Mouse (Mus musculus) heart, embryonic 14.5 days (tissue): ENCODE data around the gene Gpsm3. TPM values are rescaled to one million over a fixed set of nuclear protein-coding genes. Genes with fewer than 3 reads are reported as not detected.

ENCODE experiments used
- ATAC-seq: fragments of 200-750 bp; cut with Nextera tagmentation; 2 replicates; pipeline ENCODE4 v1.8.0; 2017; ENCODE audit warnings: low read depth, moderate TSS enrichment; ENCODE audit not compliant: insufficient number of reproducible peaks, insufficient read depth, low FRiP score
- H3K27ac ChIP-seq, 2 experiments: fragments of 200-500 bp in 1 of 2; fragments of 300-500 bp in 1 of 2; sonication (generic) in 1 of 2; replicated peaks in 1 of 2; 2 replicates each; pipeline ENCODE4 v1.5.1; 2012 to 2014; ENCODE audit warnings: low read depth in 2 of 2, low read length in 2 of 2, control low read depth in 1 of 2, mild to moderate bottlenecking in 1 of 2, mixed read lengths in 1 of 2; ENCODE audit not compliant: control insufficient read depth in 1 of 2, insufficient read depth in 1 of 2
- H3K27me3 ChIP-seq: fragments of 300-500 bp; sonication (generic); 2 replicates; pipeline ENCODE4 v1.6.1; 2014; ENCODE audit warnings: mild to moderate bottlenecking, low read length, control low read depth; ENCODE audit not compliant: control insufficient read depth, insufficient read depth
- H3K36me3 ChIP-seq: fragments of 300-500 bp; sonication (generic); 2 replicates; pipeline ENCODE4 v1.6.1; 2014; ENCODE audit warnings: mild to moderate bottlenecking, control low read depth, low read length, mixed read lengths; ENCODE audit not compliant: control insufficient read depth, insufficient read depth
- H3K4me1 ChIP-seq, 2 experiments: fragments of 200-500 bp in 1 of 2; fragments of 300-500 bp in 1 of 2; sonication (generic) in 1 of 2; 2 replicates each; pipeline ENCODE4 v1.6.1; 2012 to 2014; ENCODE audit warnings: low read length in 2 of 2, control low read depth in 1 of 2, mixed read lengths in 1 of 2; ENCODE audit not compliant: control insufficient read depth in 2 of 2, insufficient read depth in 2 of 2
- H3K4me2 ChIP-seq: fragments of 300-500 bp; sonication (generic); 2 replicates; pipeline ENCODE4 v1.6.1; 2014; ENCODE audit warnings: mild to moderate bottlenecking, low read length
- H3K4me3 ChIP-seq, 2 experiments: fragments of 200-500 bp in 1 of 2; fragments of 300-500 bp in 1 of 2; sonication (generic) in 1 of 2; 2 replicates each; pipeline ENCODE4 v1.5.1; 2012 to 2014; ENCODE audit warnings: low read length in 2 of 2, mild to moderate bottlenecking in 2 of 2, control low read depth in 1 of 2, low read depth in 1 of 2, moderate library complexity in 1 of 2; ENCODE audit not compliant: control insufficient read depth in 1 of 2, insufficient read depth in 1 of 2
- H3K9ac ChIP-seq: fragments of 300-500 bp; sonication (generic); 2 replicates; pipeline ENCODE4 v1.6.1; 2014; ENCODE audit warnings: mild to moderate bottlenecking, low read length
- H3K9me3 ChIP-seq: fragments of 300-500 bp; sonication (generic); 2 replicates; pipeline ENCODE4 v1.6.1; 2016; ENCODE audit warnings: low read length, control low read depth; ENCODE audit not compliant: control insufficient read depth
- WGBS: fragments of 180-500 bp; shearing (Covaris S2); extraction: QIAGEN DNeasy Blood & Tissue Kit; methylation state at CpG from one replicate; pipeline ENCODE4 v1.1.7; 2014; 5-methylcytosine and 5-hydroxymethylcytosine counted together
- polyA plus RNA-seq: library from polyadenylated mRNA; unstranded; fragments of >200 nt; fragmentation: Nextera tagmentation; extraction: Ambion mirVana; gene quantifications from 2 replicates; pipeline ENCODE4 v1.2.1, GENCODE M21; 2014

Gene Gpsm3
- polyA plus RNA-seq, 1 experiment from 2014 or later: 6.1 TPM

DNA sequence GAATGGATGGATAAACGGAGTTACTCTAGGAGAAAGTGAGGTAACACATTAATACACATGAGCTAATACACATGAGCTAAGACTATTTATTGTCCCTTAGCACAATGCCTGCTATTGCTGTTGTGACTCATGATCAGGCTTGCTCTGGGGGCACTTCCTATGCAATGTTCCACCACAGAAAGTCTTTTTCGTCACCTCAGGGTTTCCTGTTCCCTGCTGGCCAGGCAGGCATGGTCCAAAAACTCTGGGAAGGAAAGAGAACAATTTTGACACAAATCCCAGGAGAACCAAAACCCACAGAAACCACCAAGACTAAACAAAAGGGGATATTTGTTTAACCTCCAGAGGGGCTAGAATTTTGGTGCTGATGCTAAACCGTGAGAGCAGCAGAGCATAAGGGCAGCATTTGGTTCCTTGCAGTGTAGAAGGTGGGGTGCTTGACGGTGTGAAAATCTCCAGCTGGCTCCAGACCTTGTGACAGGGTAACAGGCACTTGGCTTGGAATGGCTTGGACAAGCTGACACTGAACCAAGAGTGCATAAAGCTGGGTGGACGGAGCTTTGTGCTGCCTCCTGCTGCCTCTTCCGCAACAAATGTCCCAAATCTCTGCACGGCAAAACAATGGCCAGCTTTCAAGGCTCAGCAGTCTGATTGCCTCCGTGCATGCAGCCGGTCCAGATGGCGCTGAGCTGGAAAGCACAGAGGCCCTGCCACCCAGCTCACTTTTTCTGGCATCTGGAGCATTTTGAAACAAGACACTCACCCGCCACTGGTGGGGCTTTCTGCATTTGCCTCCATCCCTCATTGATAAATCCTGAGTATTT, 51.4 kb downstream of the Gpsm3 start:
- Histone ChIP-seq H3K9ac (no peak overlapping the region), H3K4me2 (no peak overlapping the region), H3K27ac (peak overlapping the region; percentile 15 to 67), H3K4me3 (no peak overlapping the region), H3K36me3 (no peaks in the 10 kb centered on the region), H3K4me1 (peaks cover 4 to 17% of the 10 kb centered on the region in 2 experiments; a peak in 3 of 4 replicates), H3K9me3 (no peaks in the 10 kb centered on the region), H3K27me3 (no peaks in the 10 kb centered on the region)
- WGBS: 17% methylated on average over 11 of the region's 11 CpGs
- no peak for ATAC-seq

Other genes starting within 250 kb of the Gpsm3 start
- gene Btnl2, start 235.0 kb upstream of the Gpsm3 start, polyA plus RNA-seq: not detected in 2 replicates
- gene Btnl1, start 212.7 kb upstream of the Gpsm3 start, polyA plus RNA-seq: not detected in 2 replicates
- not detected in 2 replicates for gene BC051142, start 191.0 kb upstream of the Gpsm3 start, polyA plus RNA-seq
- not detected in 2 replicates for gene Btnl4, start 112.5 kb upstream of the Gpsm3 start, polyA plus RNA-seq
- not detected in 2 replicates for gene Btnl6, start 72.5 kb upstream of the Gpsm3 start, polyA plus RNA-seq
- gene Notch4, start 25.5 kb upstream of the Gpsm3 start, polyA plus RNA-seq: 9.8 and 11.4 TPM in 2 replicates
- gene Pbx2, start 1.5 kb downstream of the Gpsm3 start, polyA plus RNA-seq: 5.4 and 7.9 TPM in 2 replicates
- 1.2 and 1.8 TPM in 2 replicates for gene Ager, start 8.1 kb downstream of the Gpsm3 start, polyA plus RNA-seq
- gene Rnf5, start 13.9 kb downstream of the Gpsm3 start, polyA plus RNA-seq: 87.0 and 90.9 TPM in 2 replicates
- gene Agpat1, start 14.5 kb downstream of the Gpsm3 start, polyA plus RNA-seq: 26.1 and 54.4 TPM in 2 replicates
- 0.46 and 0.55 TPM in 2 replicates for gene Egfl8, start 26.2 kb downstream of the Gpsm3 start, polyA plus RNA-seq
- 30.4 and 33.3 TPM in 2 replicates for gene Ppt2, start 38.7 kb downstream of the Gpsm3 start, polyA plus RNA-seq
- 0.27 and 0.39 TPM in 2 replicates for gene Prrt1, start 39.7 kb downstream of the Gpsm3 start, polyA plus RNA-seq
- gene Fkbpl, start 55.0 kb downstream of the Gpsm3 start, polyA plus RNA-seq: 7.3 and 8.9 TPM in 2 replicates
- gene Atf6b, start 57.3 kb downstream of the Gpsm3 start, polyA plus RNA-seq: 28.7 and 34.3 TPM in 2 replicates
- gene Tnxb, start 80.7 kb downstream of the Gpsm3 start, polyA plus RNA-seq: 2.7 and 3.0 TPM in 2 replicates
- gene C4b, start 154.1 kb downstream of the Gpsm3 start, polyA plus RNA-seq: 0.13 and 0.23 TPM in 2 replicates
- not detected in 2 replicates for gene Cyp21a1, start 214.8 kb downstream of the Gpsm3 start, polyA plus RNA-seq
- gene Stk19, start 247.1 kb downstream of the Gpsm3 start, polyA plus RNA-seq: 17.1 and 18.4 TPM in 2 replicates
- 26.6 and 33.1 TPM in 2 replicates for gene Dxo, start 247.2 kb downstream of the Gpsm3 start, polyA plus RNA-seq